Mouse (Mus musculus) midbrain, embryonic 12.5 days (tissue): ENCODE measurements around the gene Foxf1. TPM values are rescaled to one million over a fixed set of nuclear protein-coding genes. Genes with fewer than 3 reads are reported as not detected.

Experiments used
- ATAC-seq: fragments of 200-750 bp; cut with Nextera tagmentation; 2 replicates; pipeline ENCODE4 v1.8.0; 2017; ENCODE audit warnings: low read depth, moderate TSS enrichment, moderate library complexity; ENCODE audit not compliant: low FRiP score
- H3K27ac ChIP-seq: fragments of 300-500 bp; sonication (generic); replicated peaks from 2 replicates; pipeline ENCODE4 v1.5.1; 2016; ENCODE audit warnings: mild to moderate bottlenecking
- H3K27me3 ChIP-seq: fragments of 300-500 bp; sonication (generic); 2 replicates; pipeline ENCODE4 v1.6.1; 2016; ENCODE audit warnings: mild to moderate bottlenecking
- H3K36me3 ChIP-seq: fragments of 300-500 bp; sonication (generic); 2 replicates; pipeline ENCODE4 v1.6.1; 2016
- H3K4me1 ChIP-seq: fragments of 300-500 bp; sonication (generic); 2 replicates; pipeline ENCODE4 v1.6.1; 2016
- H3K4me2 ChIP-seq: fragments of 300-500 bp; sonication (generic); replicated peaks from 2 replicates; pipeline ENCODE4 v1.6.1; 2016; ENCODE audit warnings: mild to moderate bottlenecking, moderate library complexity
- H3K4me3 ChIP-seq: fragments of 300-500 bp; sonication (generic); 2 replicates; pipeline ENCODE4 v1.5.1; 2016; ENCODE audit warnings: mild to moderate bottlenecking
- H3K9ac ChIP-seq: fragments of 300-500 bp; sonication (generic); replicated peaks from 2 replicates; pipeline ENCODE4 v1.6.1; 2016; ENCODE audit warnings: mild to moderate bottlenecking, moderate library complexity
- H3K9me3 ChIP-seq: fragments of 300-500 bp; sonication (generic); 2 replicates; pipeline ENCODE4 v1.6.1; 2016; ENCODE audit warnings: mild to moderate bottlenecking
- WGBS: fragments of 180-500 bp; shearing (Covaris S2); methylation state at CpG from one replicate; pipeline ENCODE4 v1.1.7; 2016; 5-methylcytosine and 5-hydroxymethylcytosine counted together
- polyA plus RNA-seq: library from polyadenylated mRNA; unstranded; fragments of >200 nt; fragmentation: Nextera tagmentation; extraction: Ambion mirVana; gene quantifications from 2 replicates; pipeline ENCODE4 v1.2.1, GENCODE M21; 2016

The Foxf1 gene
- polyA plus RNA-seq, 1 experiment from 2014 or later = 0.33 TPM

DNA sequence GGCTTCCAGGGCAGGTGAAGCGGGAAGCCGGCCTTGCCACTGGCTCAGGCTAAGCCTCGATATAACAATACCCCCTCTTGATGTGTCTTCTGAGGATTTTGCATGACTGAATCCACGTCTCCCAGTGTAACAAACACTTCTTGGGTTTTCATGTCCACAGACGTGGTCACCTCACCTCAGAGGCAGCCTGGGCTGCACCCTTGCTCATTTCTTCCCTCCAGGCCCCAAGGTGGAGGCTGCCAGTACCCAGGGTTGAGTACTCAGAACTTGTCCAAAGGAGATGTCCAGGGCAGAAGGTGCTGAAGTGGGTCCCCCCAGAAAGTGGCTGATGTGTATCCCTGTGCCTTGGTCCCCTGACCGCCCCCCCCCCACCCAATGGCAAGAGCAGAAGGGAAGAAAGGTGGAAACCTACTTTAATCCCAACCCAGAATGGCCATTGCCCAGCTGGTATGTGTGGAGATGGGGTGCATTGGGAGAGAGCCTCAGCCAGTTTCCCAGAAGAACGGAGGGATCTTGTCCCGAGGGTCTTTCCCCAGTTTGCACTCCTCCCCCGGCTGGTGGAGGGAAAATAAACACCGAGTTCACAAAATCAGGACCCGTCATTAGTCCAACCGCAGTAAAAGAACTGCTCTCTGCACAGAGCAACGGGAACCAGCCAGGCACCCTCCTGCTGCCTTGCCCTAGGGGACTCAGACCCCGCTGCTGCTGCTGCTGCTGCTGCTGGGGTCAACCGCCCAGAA is 9.9 kb upstream of the Foxf1 start:
- no peaks in the 10 kb centered on the region for H3K36me3 ChIP-seq
- no peak overlapping the region for H3K27ac ChIP-seq
- peaks cover 7% of the 10 kb centered on the region; the same call in 1 of the 2 replicates for H3K4me1 ChIP-seq
- H3K4me2 ChIP-seq = no peak overlapping the region
- no peak overlapping the region for H3K9ac ChIP-seq
- no peak overlapping the region for H3K4me3 ChIP-seq
- 1% methylated on average over 15 of the region's 15 CpGs for WGBS
- no peaks in the 10 kb centered on the region for H3K9me3 ChIP-seq
- peaks cover 100% of the 10 kb centered on the region for H3K27me3 ChIP-seq
- no peak for ATAC-seq

DNA sequence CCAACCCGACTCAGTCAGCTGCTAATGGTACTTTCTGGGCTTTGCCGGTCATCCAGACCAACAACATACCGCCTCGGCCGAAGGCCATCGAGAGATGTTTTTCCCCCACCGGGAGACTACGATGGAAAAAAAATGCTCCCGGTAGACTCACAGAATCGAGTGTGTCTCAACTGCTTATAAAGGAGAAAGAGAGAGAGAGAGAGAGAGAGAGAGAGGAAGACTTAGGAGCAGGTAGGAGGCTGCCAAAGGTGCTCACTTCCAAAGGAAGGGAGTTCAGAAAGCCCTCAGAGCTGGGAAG is 9.4 kb upstream of the Foxf1 start:
- H3K36me3 ChIP-seq = no peaks in the 10 kb centered on the region
- peaks cover 100% of the 10 kb centered on the region for H3K27me3 ChIP-seq
- WGBS = under 1% methylated on average over 10 of the region's 10 CpGs
- no peak overlapping the region for H3K4me2 ChIP-seq
- H3K9ac ChIP-seq = no peak overlapping the region
- H3K27ac ChIP-seq = no peak overlapping the region
- no peaks in the 10 kb centered on the region for H3K9me3 ChIP-seq
- ATAC-seq = no peak
- no peak overlapping the region for H3K4me3 ChIP-seq
- H3K4me1 ChIP-seq = peaks cover 7% of the 10 kb centered on the region; the same call in 1 of the 2 replicates

DNA sequence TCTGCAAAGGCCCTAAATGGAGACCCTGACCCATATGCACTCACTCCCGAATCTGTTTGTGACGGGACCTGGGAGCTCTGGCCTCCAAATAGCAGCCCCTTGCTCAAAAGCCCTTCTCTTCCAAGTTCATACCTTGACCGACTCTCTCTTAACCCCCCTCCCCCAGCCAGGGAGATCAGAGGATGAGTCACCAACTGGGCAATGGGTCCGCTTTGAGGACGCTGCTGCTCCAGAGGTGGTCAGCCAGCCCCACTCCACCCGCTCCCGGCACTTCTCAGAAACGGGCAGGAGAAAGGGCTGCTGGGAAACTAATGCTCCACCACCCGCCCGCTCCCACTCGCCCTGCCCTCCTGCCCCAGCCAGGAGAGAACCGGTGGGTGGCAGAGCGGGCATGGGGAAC is 8.2 kb upstream of the Foxf1 start:
- Histone ChIP-seq H3K36me3 (no peaks in the 10 kb centered on the region), H3K9me3 (no peaks in the 10 kb centered on the region), H3K27ac (no peak overlapping the region), H3K4me2 (no peak overlapping the region), H3K27me3 (peaks cover 100% of the 10 kb centered on the region), H3K4me3 (no peak overlapping the region), H3K9ac (no peak overlapping the region), H3K4me1 (peaks cover 7% of the 10 kb centered on the region; the same call in 1 of the 2 replicates)
- ATAC-seq = no peak
- under 1% methylated on average over 13 of the region's 13 CpGs for WGBS

DNA sequence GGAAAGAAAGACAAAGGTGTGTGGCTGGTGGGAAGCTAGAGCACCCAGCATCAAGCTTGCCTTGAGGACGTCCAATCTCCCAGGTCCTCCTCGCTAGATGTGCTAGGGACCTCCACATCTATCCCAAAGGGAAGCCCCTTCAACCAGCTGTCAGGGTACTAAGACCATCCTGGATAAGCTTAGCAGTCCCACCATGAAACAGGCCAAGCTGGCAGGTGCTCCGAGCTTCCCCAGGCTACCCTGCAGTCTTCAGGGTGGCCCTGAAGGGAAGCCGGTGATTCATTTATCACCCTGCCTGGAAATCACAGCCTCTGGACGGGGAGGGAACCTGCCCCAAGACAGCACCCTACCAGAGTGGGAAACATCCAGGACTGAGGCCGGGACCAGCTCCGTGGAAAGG is 7.6 kb upstream of the Foxf1 start:
- no peak for ATAC-seq
- Histone ChIP-seq H3K27me3 (peaks cover 100% of the 10 kb centered on the region), H3K4me1 (peaks cover 7% of the 10 kb centered on the region; the same call in 1 of the 2 replicates), H3K27ac (no peak overlapping the region), H3K4me3 (no peak overlapping the region), H3K9ac (no peak overlapping the region), H3K4me2 (no peak overlapping the region), H3K9me3 (no peaks in the 10 kb centered on the region), H3K36me3 (no peaks in the 10 kb centered on the region)
- 3% methylated on average over 7 of the region's 7 CpGs for WGBS

DNA sequence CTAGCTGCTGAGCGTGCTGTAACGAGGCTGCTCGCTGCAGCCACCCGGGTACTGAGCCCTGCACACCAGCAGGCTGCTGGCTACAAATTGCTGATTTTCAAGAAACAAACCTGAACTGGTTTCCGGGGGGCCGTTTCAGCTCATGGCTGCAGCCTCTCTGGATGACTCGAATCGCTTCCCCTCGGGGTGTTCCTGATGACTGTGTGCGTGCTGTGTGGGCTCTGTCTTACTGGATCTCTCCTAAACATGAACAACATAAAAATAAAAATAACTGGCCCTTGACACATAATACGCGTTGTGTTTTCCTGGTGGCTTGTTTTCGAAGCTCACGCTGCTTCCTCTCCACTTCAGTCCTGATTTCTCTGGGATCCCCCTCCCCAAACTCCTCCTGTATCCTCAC is 5.5 kb upstream of the Foxf1 start:
- Histone ChIP-seq H3K9ac (no peak overlapping the region), H3K27me3 (peaks cover 100% of the 10 kb centered on the region), H3K27ac (no peak overlapping the region), H3K4me1 (peaks cover 14% of the 10 kb centered on the region), H3K4me3 (no peak overlapping the region), H3K36me3 (no peaks in the 10 kb centered on the region), H3K4me2 (no peak overlapping the region), H3K9me3 (no peaks in the 10 kb centered on the region)
- no peak for ATAC-seq
- 0% methylated on average over 14 of the region's 14 CpGs for WGBS

DNA sequence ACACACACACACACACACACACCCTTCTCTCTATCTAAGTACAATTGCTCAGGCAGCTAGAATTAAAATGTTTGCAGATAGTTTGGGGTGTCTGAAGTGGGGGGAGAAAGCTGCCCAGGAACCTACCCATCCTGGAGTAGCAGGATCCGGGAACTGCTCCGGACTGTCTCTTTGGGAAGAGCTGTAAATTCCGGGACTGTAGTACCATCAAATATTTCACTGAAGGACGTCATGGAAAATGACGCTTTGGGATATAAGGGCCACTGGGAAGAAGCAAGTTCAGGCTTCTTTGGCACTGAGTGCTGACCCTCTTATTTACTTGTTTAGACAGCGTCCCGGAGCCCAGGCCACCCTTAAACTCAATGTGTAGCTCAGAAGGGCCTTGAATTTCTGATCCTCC is 5.0 kb upstream of the Foxf1 start:
- H3K27me3 ChIP-seq = peaks cover 100% of the 10 kb centered on the region
- peaks cover 19% of the 10 kb centered on the region for H3K4me1 ChIP-seq
- H3K27ac ChIP-seq = no peak overlapping the region
- no peak overlapping the region for H3K4me3 ChIP-seq
- H3K36me3 ChIP-seq = no peaks in the 10 kb centered on the region
- no peak overlapping the region for H3K9ac ChIP-seq
- no peak overlapping the region for H3K4me2 ChIP-seq
- H3K9me3 ChIP-seq = no peaks in the 10 kb centered on the region
- WGBS = 1% methylated on average over 7 of the region's 7 CpGs
- no peak for ATAC-seq

DNA sequence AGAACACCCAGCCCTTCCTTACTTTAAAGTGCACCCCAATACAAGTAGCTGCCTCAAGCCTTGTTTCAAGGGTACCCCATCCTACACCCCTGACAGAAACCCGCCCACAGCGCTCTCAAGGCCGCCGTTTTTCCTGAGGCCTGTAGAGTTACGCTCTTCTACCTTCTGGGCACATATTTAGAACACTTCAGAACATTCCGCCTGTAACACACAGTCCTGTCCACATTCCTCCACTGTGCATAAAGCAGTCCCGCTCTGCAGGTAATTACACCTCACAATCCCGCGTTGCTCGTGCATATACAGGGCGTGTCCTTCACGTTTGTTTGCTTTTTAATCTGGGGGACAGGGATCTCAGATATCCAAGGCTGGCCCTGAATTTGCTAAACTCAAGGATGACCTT is 4.2 kb upstream of the Foxf1 start:
- no peak overlapping the region for H3K27ac ChIP-seq
- no peaks in the 10 kb centered on the region for H3K36me3 ChIP-seq
- WGBS = 2% methylated on average over 12 of the region's 12 CpGs
- no peak for ATAC-seq
- H3K27me3 ChIP-seq = peaks cover 100% of the 10 kb centered on the region
- no peaks in the 10 kb centered on the region for H3K9me3 ChIP-seq
- peaks cover 26% of the 10 kb centered on the region for H3K4me1 ChIP-seq
- H3K4me3 ChIP-seq = no peak overlapping the region
- H3K9ac ChIP-seq = no peak overlapping the region
- H3K4me2 ChIP-seq = no peak overlapping the region

DNA sequence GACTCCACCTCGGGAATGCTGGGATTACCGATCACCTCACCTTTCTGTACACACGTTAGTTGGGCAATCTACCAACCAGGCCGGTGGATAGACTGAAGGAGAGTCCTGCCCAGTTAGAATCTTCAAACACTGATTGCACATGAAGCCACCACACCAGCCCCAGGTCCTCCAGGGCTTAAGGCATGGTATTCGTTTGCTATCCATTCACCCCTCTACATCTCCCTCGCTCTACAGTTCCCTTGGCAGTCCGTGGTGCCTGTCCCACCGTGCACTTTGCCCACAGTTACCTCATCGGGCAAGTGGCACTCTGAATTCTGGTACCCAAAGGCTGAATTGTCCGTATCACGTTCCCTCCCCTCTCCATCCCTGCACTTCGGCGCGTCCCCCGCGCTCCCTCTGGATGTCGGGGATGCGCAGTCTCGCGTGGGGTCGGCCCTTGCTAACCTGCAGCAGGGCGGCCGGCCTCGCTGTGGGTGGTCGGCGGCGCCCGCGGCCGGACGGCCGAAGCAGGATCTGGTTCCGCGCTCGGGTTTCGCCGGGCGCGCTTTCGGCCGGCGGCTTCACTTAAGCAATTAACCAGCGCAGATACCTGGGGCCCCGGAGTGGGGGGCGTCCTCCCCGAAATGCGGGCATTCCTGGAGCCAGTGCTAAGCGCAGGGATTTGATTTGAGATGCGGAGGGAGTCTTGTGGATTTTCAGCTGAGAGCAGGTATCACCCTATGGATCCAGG is 3.7 kb upstream of the Foxf1 start:
- H3K27me3 ChIP-seq = peaks cover 100% of the 10 kb centered on the region
- no peak overlapping the region for H3K4me2 ChIP-seq
- no peaks in the 10 kb centered on the region for H3K9me3 ChIP-seq
- WGBS = under 1% methylated on average over 49 of the region's 49 CpGs
- H3K4me3 ChIP-seq = 0 out of 2 replicates have a peak overlapping the region, but pooled peaks have one; percentile 3
- no peaks in the 10 kb centered on the region for H3K36me3 ChIP-seq
- no peak for ATAC-seq
- H3K4me1 ChIP-seq = peaks cover 28% of the 10 kb centered on the region
- no peak overlapping the region for H3K9ac ChIP-seq
- no peak overlapping the region for H3K27ac ChIP-seq

DNA sequence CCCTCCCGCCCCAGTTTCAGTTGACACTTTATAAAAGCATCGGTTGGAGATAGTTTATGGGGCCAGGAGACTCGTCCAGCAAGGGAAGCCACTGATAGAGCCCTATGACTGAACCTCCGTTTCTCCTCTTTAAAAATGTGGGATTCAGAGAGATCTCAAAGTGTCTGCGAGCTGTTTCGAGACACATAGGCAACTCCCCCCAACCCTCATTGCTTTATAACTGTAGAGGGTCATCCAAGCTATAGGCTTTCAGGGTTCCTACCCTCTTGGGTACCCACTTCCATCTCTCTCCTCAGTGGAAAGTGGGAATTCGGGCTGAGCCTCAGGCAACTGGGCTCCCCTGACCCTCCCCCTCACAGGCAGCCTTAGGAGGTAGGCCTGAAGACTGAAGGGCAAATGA is 2.8 kb upstream of the Foxf1 start:
- no peak for ATAC-seq
- Histone ChIP-seq H3K4me1 (peaks cover 28% of the 10 kb centered on the region), H3K9ac (no peak overlapping the region), H3K27me3 (peaks cover 100% of the 10 kb centered on the region), H3K27ac (no peak overlapping the region), H3K36me3 (no peaks in the 10 kb centered on the region), H3K4me3 (no peak overlapping the region), H3K9me3 (no peaks in the 10 kb centered on the region), H3K4me2 (no peak overlapping the region)
- WGBS = 0% methylated on average over 7 of the region's 7 CpGs

DNA sequence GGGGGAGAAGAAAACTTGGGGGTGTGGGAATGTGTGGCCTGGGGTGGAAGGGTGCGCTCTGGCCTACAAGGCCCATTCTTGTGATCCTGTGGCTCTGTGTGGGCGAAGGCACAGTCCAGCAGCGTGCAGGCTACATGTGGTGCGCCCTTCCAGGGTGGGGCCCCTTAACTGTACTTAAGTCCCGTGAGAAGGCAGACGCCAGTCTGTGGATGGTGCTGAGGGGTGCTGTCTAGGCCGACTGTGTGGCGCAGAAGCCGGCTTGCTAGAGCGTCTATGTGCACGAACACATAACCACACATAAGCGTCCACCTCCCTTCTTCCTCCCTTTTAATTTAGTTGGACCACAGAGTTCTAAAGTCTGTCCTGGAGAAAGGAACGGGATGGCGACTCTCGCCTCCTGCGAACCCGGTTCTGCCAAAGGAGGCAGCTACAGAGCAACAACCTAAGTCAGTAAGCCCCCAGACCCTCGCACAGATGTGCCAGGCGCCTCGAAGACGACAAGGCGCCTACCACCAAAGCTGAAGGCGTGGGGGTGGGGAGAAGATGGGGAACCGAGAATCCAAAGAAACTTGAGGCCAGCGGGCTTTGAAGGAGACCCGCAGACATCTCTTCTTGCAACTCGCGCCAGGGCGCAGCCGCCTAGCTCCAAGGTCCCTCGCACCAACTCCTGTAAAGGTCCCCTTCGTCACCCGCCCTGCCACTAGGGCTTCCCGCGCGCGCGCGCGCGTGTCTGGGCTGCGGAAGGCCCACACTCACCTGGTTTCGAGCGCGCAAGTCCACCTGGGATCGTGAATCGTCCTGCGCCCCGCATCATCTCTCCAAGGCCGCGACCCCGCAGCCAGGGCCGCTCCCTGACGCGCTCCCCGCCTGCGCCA is 1.7 kb upstream of the Foxf1 start:
- H3K4me2 ChIP-seq = peak overlapping the region; percentile 69
- WGBS = under 1% methylated on average over 52 of the region's 57 CpGs

DNA sequence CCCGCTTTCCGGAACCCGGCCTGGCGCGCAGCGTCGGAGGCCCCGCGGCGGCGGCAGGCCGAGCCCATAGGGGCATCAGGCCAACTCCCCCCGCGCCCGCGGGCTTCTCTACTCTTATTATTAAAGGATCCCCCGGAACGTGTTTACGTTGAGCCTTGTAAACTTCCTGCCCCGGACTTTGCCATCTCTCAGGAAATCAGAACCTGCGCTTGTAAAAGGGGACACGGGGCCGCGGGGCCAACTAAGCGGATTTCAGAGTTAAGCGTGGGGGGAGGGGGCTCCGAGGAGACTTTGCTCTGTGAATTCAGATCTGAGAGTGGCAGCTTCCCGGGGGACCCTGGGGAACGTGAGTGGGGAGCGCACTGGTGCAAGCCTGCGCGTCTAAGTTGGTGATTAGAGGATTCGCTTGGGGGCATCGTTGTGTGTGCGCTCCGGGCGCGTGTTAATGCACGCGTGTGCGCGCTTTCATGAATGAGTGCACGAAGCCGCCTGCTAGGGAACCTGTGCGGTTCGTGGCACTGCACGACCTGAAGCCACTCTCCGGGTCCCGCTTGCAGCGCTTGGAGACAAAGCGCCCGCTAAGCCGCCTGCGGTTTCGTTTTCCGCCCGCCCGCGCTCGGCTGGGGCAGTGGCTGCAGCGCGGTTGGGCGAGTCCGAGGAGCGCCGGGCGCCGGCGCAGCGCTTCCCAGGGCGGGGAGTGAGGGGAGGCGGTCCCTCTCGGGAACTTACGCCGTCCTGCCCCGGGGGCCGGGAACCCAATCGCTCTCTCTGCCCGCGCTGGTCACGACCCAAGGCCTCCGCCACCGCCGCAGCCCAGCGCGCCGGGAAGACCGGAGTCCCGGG is 872 bp upstream of the Foxf1 start:
- no peak overlapping the region for H3K27ac ChIP-seq
- H3K4me2 ChIP-seq = peak overlapping the region; percentile 69
- no peak overlapping the region; the same call in 1 of the 2 replicates for H3K9ac ChIP-seq
- peak overlapping the region; percentile 46 for H3K4me3 ChIP-seq
- H3K9me3 ChIP-seq = no peaks in the 10 kb centered on the region
- H3K4me1 ChIP-seq = peaks cover 28% of the 10 kb centered on the region
- peaks cover 99% of the 10 kb centered on the region for H3K27me3 ChIP-seq
- H3K36me3 ChIP-seq = no peaks in the 10 kb centered on the region
- no peak for ATAC-seq
- under 1% methylated on average over 88 of the region's 89 CpGs for WGBS

More for the DNA sequence above, 1.7 kb upstream of the Foxf1 start:
- no peak for ATAC-seq
- Histone ChIP-seq H3K9ac (no peak overlapping the region), H3K27ac (no peak overlapping the region), H3K4me1 (peaks cover 28% of the 10 kb centered on the region), H3K9me3 (no peaks in the 10 kb centered on the region), H3K36me3 (no peaks in the 10 kb centered on the region), H3K27me3 (peaks cover 100% of the 10 kb centered on the region), H3K4me3 (peak overlapping the region; percentile 46)
